ENCODE assay signal across 30 mouse cellular contexts in genomic region chr10:118883317-118883716, GRCm38 (mm10). TPM values are rescaled to one million over a fixed set of nuclear protein-coding genes. Genes with fewer than 3 reads are reported as not detected.
A peak's percentile ranks its signal among the peaks of the same experiment; 100 is the strongest.
DNase-seq lines count a peak whose midpoint lies in the region; ATAC-seq and TF ChIP-seq lines count a peak whose summit lies in the region.
"Had no signal": no experiment of that assay in that cellular context is flagged by ENCODE, and none has a peak within 500 bp of the region (broad histone marks: within the 10 kb centered on the region; RNA-seq: fewer than 3 reads in every experiment).

No protein-coding gene starts in this region.

- intact Hi-C loops in heart, postnatal 14 days (cut with DNase I), result no loop called here

- no peak overlapping the region for H3K9ac ChIP-seq in heart, postnatal 0 days (replicated peaks; ENCODE audit: low read depth, low read length)
- H3K9ac ChIP-seq: embryonic facial prominence, embryonic 15.5 days; forebrain, embryonic 15.5 days; hindbrain, embryonic 12.5 days; limb, embryonic 12.5 days; liver, embryonic 12.5 days; lung, embryonic 14.5 days; neural tube, embryonic 15.5 days had no signal

- TF ChIP-seq EP300 in heart, postnatal 0 days (IDR thresholded peaks at IDR 0.05; ENCODE audit: low read depth), result no peak

- H3K36me3 ChIP-seq in heart, postnatal 0 days (replicated peaks; ENCODE audit: control insufficient read depth, insufficient read depth, low read length), result no peaks in the 10 kb centered on the region
- no peaks in the 10 kb centered on the region for H3K36me3 ChIP-seq in splenic B cell, adult 2 months (ENCODE audit: control insufficient read depth, insufficient read depth, low read length, poor library complexity, severe bottlenecking)
- H3K36me3 ChIP-seq: embryonic facial prominence, embryonic 15.5 days; forebrain, embryonic 15.5 days; G1E; hindbrain, embryonic 12.5 days; limb, embryonic 12.5 days; liver, embryonic 12.5 days; neural tube, embryonic 15.5 days had no signal

- H3K4me1 ChIP-seq in heart, postnatal 0 days (ENCODE audit: control insufficient read depth, insufficient read depth), result no peaks in the 10 kb centered on the region
- H3K4me1 ChIP-seq: embryonic facial prominence, embryonic 15.5 days; forebrain, embryonic 15.5 days; hindbrain, embryonic 12.5 days; limb, embryonic 12.5 days; neural tube, embryonic 15.5 days had no signal

- peak overlapping the region; percentile 25; the same call in 1 of the 2 replicates for H3K27ac ChIP-seq in heart, postnatal 0 days (ENCODE audit: low read depth)
- H3K27ac ChIP-seq: embryonic facial prominence, embryonic 15.5 days; forebrain, embryonic 15.5 days; hindbrain, embryonic 12.5 days; kidney, postnatal 0 days; limb, embryonic 12.5 days; liver, embryonic 12.5 days; neural tube, embryonic 15.5 days had no signal

- H3K27me3 ChIP-seq in heart, postnatal 0 days (ENCODE audit: control insufficient read depth, insufficient read depth, low read length), result no peaks in the 10 kb centered on the region
- no peaks in the 10 kb centered on the region for H3K27me3 ChIP-seq in splenic B cell, adult 2 months (ENCODE audit: control insufficient read depth, insufficient read depth, low read length, poor library complexity, severe bottlenecking)
- H3K27me3 ChIP-seq: embryonic facial prominence, embryonic 15.5 days; forebrain, embryonic 15.5 days; hindbrain, embryonic 12.5 days; limb, embryonic 12.5 days; liver, embryonic 12.5 days; neural tube, embryonic 15.5 days; Patski had no signal

- no peak for ATAC-seq in heart, postnatal 0 days (ENCODE audit: insufficient read depth, low read depth)
- peak; percentile 57 for ATAC-seq in granulocyte monocyte progenitor cell, adult 5-6 weeks (replicated peaks; ENCODE audit: poor library complexity, severe bottlenecking)
- ATAC-seq: forebrain, embryonic 15.5 days; liver, embryonic 12.5 days; Patski had no signal

- no peak for TF ChIP-seq CTCF in heart, postnatal 0 days (IDR thresholded peaks at IDR 0.05; ENCODE audit: low read depth)

- no peak for DNase-seq in heart, postnatal 0 days (ENCODE audit: low spot score)
- DNase-seq in heart, postnatal 14 days, result no peak
- DNase-seq in thymus, postnatal 36 days, result peak; percentile 26 to 35
- no peak for DNase-seq in thymus, postnatal 0 days (ENCODE audit: low spot score)
- peak; percentile 55 for DNase-seq in splenic B cell, adult 2 months (ENCODE audit: low read depth, low spot score)
- no peak for DNase-seq in cerebellum, postnatal 10 days
- DNase-seq in lung, adult 18-20 months, result no peak
- DNase-seq: adrenal gland, adult 2 months; cerebellum, adult 18-20 months; cerebellum, postnatal 25 days; embryo, embryonic 11 days; gastrocnemius, postnatal 10 days; heart, adult 11 months; heart, postnatal 10 days; kidney, adult 18-20 months; lung, embryonic 14.5 days; right cerebral cortex, adult 18-20 months; right cerebral cortex, postnatal 4 days had no signal

- 70% methylated on average over 11 of the region's 11 CpGs for WGBS in heart, postnatal 0 days

- H3K4me2 ChIP-seq in heart, postnatal 0 days (ENCODE audit: low read depth, low read length), result no peak overlapping the region
- H3K4me2 ChIP-seq: embryonic facial prominence, embryonic 15.5 days; forebrain, embryonic 15.5 days; heart, embryonic 11.5 days; hindbrain, embryonic 12.5 days; limb, embryonic 12.5 days; liver, embryonic 12.5 days; midbrain, embryonic 11.5 days; neural tube, embryonic 15.5 days had no signal

- H3K9me3 ChIP-seq in heart, postnatal 0 days (replicated peaks; ENCODE audit: control insufficient read depth, low read length), result no peaks in the 10 kb centered on the region
- H3K9me3 ChIP-seq: embryonic facial prominence, embryonic 15.5 days; forebrain, embryonic 15.5 days; G1E; hindbrain, embryonic 12.5 days; limb, embryonic 12.5 days; liver, embryonic 12.5 days; neural tube, embryonic 15.5 days had no signal

- no peak overlapping the region for H3K4me3 ChIP-seq in heart, postnatal 0 days (ENCODE audit: low read depth, low read length)
- H3K4me3 ChIP-seq: embryonic facial prominence, embryonic 15.5 days; forebrain, embryonic 15.5 days; hindbrain, embryonic 12.5 days; limb, embryonic 12.5 days; liver, embryonic 12.5 days; neural tube, embryonic 15.5 days had no signal

RNA-seq across cellular contexts. Expression of gene Dyrk2, which starts 13.3 kb away (rescaled TPM):
- total RNA-seq in heart, postnatal 0 days (2014; rRNA removed; ENCODE audit: low replicate concordance), result 45.5 and 65.7 TPM in 2 replicates
- 6.8 and 9.8 TPM in 2 replicates for polyA plus RNA-seq in heart, postnatal 0 days (2015; fragmentation: Nextera tagmentation; extraction: Ambion mirVana)
- 10 to 100 TPM; 57.4 to 62.8 TPM for total RNA-seq in heart, postnatal 14 days (2021)
- polyA plus RNA-seq in thymus, postnatal 0 days (2015; fragmentation: Nextera tagmentation; extraction: Ambion mirVana), result 7.7 and 9.3 TPM in 2 replicates
- 12.4 and 14.0 TPM in 2 replicates for total RNA-seq in granulocyte monocyte progenitor cell, adult 5-6 weeks (2014; fragmentation: Nextera tagmentation)
- total RNA-seq in granulocyte monocyte progenitor cell, adult 5-6 weeks (2017), result 14.8 and 28.5 TPM in 2 replicates

Comparison
In these comparisons a context has a peak if more than half of its experiments do, and no peak if none do; other contexts are left out.
1. DNase-seq: peak in thymus, postnatal 36 days (2 of 2) and splenic B cell, adult 2 months (single experiment); none in heart, postnatal 0 days (single experiment), heart, postnatal 14 days (0 of 2), thymus, postnatal 0 days (single experiment), cerebellum, postnatal 10 days (0 of 2) and lung, adult 18-20 months (0 of 2).